Mouse (Mus musculus) naive thymus-derived CD4-positive, alpha-beta T cell, adult 2 months (primary cell): Measurements from ENCODE around the gene Diexf.

Experiments
- DNase-seq: peaks from one replicate; pipeline ENCODE4 v3.0.0-alpha.2; 2011; ENCODE audit warnings: low read depth

Diexf gene

GRCm38 (mm10) chr1:193138669-193139068 lies 8.6 kb upstream of the Diexf start:
- no peak for DNase-seq

- DNase-seq = no peak
Observed at GRCm38 (mm10) chr1:193138087-193138486, 8.0 kb upstream of the Diexf start.

DNA sequence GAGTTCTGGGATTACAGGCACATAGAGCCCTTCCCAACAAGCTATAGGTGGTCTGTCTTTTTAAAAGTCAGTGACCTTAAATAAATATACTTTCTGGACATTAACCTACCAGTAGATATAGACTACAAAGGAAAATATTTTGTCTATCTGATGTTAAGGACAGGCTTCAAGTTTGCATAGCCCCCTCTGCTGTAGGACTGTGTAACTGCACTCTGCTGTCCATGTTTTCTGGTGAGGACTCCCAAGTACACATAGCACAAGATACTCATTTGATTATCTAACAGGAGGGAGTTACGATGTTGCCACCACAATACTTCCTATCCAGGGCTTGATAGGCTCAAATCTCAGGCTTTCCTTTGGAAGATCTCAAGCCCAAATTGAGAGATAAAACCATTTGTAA lies 3.7 kb upstream of the Diexf start:
- DNase-seq = peak; percentile 40

DNA sequence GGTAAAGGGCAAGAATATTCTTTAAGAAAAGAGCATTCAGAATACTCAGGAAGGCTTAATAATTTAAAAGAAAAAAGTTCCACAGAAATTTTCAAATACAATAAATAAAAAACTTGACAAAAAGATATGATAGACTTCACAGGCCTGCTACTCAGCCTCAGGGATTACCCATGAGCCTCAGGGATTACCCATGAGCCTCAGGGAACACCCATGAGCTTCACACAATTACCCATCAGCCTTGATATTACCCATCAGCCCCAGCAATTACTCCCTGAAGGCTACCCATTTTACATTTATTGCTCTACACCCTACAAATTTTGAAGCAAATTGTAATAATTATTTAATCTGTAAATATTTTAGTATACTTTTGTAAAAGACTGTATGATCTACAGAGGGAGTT lies 2.3 kb upstream of the Diexf start:
- no peak for DNase-seq

- DNase-seq = no peak
Observed at GRCm38 (mm10) chr1:193131311-193131948, 1.4 kb upstream of the Diexf start.

- DNase-seq = no peak
Observed at GRCm38 (mm10) chr1:193130839-193131238, 767 bp upstream of the Diexf start.

- no peak for DNase-seq
Observed at GRCm38 (mm10) chr1:193130456-193130825, 369 bp upstream of the Diexf start.

DNA sequence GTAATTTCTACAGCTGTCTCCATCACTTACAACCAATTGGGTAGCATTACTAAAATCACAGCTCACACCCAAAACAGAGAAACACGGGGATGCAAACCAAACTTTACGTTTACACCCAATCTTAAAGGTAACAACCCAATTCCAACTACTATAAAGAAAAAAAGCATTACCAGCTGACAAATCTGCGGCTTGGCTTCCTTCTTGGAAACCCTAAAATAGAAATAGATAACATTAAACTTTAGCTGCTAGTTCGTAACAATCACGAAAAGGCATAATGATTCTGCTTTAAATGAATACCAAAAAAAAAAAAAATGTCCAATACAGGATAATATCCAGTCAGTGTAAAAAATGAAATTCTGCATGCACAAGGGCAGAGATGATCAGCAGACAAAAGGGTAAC lies 751 bp downstream of the Diexf start:
- no peak for DNase-seq

DNA sequence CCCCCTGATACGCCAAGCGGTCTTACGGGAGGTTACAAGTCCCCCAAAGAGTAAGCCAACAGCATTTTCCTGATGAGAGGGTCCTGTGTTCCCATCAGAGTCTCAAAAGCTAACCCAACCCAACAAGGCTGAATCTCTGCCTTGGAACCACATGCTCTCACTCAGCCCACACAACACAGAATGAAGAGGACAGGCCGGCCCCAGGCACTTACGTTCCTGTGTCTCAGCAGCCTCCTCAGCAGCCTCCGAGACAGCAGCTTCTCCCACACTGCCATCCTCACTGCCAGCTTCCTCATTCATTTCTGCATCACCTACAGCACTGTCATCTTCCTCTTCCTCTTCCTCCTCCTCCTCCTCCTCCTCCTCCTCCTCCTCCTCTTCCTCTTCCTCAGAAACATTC lies 2.0 kb downstream of the Diexf start:
- DNase-seq = no peak

DNA sequence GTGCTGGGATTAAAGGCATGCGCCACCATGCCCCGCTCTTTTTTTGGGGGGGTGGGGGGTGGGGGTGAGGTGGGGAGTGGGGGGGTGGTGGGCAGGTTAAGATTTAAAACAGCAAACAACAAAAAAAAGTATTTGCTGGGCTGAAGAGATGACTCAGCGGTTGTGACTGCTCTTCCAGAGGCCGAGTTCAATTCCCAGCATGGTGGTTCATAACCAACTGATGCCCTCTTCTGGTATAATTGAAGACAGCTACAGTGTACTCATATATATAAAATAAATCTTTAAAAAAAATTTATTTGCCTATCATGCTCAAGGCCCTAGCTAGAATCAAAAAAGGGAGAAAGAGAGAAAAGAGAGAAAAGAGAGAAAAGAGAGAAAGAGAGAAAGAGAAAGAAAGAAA lies 4.2 kb downstream of the Diexf start:
- DNase-seq = no peak

DNA sequence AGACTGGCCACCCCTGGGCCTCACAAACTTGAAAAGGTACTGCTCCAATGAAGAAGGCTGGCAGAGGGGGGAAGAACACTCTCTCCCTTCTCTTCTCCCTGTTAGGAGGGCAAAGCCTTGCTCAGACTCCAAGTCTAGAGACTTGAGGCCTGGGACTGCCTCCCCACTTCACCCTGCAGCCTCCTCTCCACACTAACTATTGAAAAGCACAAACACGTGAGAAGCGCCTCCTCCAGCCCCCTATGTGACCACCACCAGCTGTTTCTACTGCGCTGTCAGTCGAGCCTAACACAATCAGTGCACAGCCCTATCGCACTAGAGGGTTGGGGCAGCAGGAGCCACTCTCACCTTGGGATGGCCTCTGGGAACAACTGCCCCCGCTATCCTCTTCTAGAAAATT lies 6.8 kb downstream of the Diexf start:
- no peak for DNase-seq

GRCm38 (mm10) chr1:193122793-193123192 lies 7.3 kb downstream of the Diexf start:
- DNase-seq = no peak

GRCm38 (mm10) chr1:193112093-193112492 lies 18.0 kb downstream of the Diexf start:
- DNase-seq = no peak

GRCm38 (mm10) chr1:193102996-193103395 lies 27.1 kb downstream of the Diexf start:
- DNase-seq = no peak

- DNase-seq = no peak
Observed at GRCm38 (mm10) chr1:193102556-193102955, 27.5 kb downstream of the Diexf start.

DNA sequence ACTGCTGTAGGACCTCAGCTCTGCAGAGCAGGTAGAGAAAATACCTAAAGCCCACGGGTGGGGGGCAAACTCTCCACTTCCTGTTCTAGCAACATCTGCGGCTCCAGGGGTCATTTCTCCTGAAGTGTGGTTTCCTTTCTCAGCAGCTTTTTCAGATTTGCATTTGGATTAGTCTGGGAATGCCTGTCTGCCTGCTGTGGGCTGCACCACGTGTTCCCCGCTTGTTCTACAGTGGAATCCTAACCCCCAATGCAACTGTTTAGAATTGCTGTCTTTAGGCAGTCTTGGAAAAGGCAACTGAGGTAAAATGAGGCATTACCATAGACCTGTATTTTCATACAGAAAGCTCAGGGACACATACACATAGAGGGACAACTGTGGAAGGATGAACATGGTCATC lies 28.0 kb downstream of the Diexf start:
- DNase-seq = no peak

DNA sequence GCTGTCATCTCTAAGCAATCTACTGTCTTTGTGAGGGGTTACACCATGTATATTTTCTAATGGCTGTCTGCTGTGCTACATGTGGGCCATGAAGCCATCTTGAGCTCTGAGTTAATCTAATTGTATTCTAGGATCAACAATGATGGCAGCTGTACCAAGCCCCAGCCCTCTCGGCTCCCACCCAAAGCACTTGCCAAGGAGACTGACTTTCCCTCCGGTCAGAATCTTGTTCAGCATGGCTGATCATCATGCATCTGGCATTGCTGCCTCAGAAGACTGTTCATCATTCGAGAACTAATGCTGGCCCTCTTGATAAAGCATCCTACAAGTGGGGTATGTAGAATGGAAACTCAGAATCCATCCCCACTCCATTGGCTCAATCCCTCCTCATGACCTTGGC lies 31.1 kb downstream of the Diexf start:
- DNase-seq = no peak

GRCm38 (mm10) chr1:193093596-193093995 lies 36.5 kb downstream of the Diexf start:
- DNase-seq = no peak

- no peak for DNase-seq
Observed at GRCm38 (mm10) chr1:193092771-193093170, 37.3 kb downstream of the Diexf start.

- no peak for DNase-seq
Observed at GRCm38 (mm10) chr1:193090894-193091293, 39.2 kb downstream of the Diexf start.

DNA sequence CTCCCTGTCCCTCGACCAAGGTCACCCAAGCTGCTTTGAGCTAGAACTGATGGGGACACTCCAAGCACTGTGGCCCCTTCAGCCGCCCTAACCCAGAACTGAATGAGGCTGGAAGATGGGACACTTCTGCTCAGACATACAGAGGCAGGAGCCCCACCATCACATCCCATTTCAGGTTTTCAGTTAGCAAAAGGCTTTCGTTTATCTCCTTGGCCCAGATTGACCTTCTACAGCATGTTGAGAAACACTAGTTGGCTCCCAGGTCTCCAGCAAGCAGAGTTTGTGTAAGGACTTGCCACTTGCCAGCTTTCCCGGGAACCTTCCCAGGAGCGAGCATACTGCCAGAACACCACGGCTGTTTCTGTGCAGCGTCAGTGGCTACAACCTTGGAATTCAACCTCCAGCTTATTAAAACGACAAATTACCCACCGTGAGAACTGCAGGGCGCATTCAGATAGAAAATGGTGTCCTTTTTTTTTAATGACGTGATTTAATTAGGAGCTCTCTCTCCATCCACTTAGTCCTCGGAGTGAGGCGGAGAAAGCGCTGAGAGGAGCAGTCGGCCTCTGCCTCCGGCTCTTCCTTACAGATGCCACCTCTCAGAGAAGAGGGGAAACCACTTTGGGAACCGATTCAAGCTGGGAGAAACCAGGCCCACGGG lies 39.7 kb downstream of the Diexf start:
- DNase-seq = no peak

GRCm38 (mm10) chr1:193089683-193090082 lies 40.4 kb downstream of the Diexf start:
- DNase-seq = no peak

- no peak for DNase-seq
Observed at GRCm38 (mm10) chr1:193089211-193089610, 40.9 kb downstream of the Diexf start.

DNA sequence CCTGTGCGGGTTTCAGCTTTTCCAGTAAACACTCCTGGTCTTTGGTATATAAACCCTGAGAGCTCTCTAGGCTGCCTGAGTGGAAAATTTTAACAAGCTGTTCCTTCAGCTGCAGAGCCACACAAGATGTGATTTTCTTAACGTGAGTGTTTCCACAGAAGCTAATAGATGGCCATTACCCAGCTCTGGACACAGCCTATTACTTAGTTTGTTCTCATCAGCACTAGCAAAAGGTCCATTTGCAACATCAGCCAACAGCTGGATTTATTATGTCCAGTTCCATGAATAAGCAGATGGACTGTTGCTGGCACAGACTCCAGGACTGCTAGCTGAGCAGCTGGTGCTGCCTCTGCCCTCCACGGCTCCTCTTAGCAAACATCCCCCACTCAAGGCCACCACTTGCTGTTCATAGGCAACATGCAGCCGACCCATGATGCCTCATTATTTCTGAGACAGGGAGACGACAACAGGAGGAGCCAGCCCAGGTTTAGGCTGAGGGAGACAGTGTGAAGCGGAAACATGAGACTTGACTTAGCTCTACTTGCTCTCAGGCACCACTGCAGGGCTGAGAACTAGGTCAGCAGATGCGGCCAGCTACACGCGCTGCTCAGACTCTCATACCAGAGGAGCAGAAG lies 43.1 kb downstream of the Diexf start:
- DNase-seq = no peak
